Mouse (Mus musculus) lung, postnatal 4 days (tissue): ENCODE measurements at regions not wholly inside any gene's neighbourhood (a gene's known extent, or its start where the extent isn't known, plus 50 kb on each side); places are given as distances from the start of the nearest gene placed in this dataset.

ENCODE experiments used
- DNase-seq, 2 experiments: peaks; one replicate each; pipeline ENCODE4 v3.0.0; 2021

GRCm38 (mm10) chr10:21672171-21672570, 79.2 kb downstream of the 1700020N01Rik start:
- DNase-seq = no peak

DNA sequence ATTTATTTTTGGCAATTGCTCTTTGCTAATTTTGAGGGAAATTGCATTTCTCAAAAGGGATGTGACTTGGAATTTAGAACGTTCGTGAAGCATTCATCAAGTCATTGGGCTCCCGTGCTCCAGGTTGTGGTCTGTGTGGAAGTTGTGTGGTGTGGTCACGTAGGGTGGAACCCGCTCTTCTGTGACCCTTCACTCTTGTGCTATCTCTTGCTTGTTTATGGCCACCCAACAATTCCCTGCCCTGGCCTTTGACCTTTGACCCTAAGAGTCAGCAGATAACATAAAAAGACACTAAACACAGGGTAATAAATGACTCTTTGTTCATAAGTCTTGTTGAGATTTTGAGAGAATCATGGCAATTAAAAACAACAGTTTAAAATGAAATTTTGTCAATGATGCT, 79.7 kb downstream of the 1700020N01Rik start:
- DNase-seq = no peak

DNA sequence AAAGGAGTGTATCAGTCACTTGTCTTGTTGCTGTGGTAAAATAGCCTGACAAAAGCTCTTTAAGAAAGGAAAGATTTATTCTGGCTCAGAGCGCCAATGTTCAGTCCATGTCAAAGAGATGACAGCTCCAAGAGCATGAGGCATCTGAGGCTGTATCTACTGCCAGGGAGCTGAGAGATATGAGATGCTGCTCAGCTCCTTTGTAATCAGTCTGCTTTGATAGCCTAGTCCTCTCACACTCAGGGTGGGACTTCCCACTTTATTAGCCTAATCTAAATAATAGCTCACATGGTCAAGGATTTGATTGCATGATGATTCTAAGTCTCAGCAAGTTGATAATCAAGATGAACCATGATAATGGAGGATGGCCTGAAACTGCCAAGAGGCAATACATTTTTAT, 80.9 kb downstream of the 1700020N01Rik start:
- no peak for DNase-seq

- DNase-seq = no peak
Observed at GRCm38 (mm10) chr10:21675786-21676185, 82.8 kb downstream of the 1700020N01Rik start.

DNA sequence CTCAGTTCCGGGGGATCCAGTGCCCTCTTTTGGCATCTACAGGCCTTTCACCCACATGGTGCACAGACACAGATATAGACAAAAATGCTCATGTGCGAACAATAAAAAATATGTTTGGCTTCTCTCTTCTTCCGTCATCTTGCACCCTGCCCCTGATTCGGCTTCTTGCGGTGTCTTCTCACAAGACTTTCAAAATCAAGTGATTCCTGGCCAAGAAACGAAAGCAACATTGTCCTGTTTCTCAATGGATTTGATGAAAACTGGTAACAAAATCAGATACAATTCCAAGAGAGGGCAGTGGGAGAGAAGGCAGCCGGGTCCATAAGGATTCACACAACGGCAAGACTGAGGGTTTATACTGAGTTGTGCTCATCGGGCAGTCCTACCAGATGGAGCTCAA, 85.0 kb downstream of the 1700020N01Rik start:
- DNase-seq = no peak

GRCm38 (mm10) chr10:21678372-21678771, 85.4 kb downstream of the 1700020N01Rik start:
- no peak for DNase-seq

DNA sequence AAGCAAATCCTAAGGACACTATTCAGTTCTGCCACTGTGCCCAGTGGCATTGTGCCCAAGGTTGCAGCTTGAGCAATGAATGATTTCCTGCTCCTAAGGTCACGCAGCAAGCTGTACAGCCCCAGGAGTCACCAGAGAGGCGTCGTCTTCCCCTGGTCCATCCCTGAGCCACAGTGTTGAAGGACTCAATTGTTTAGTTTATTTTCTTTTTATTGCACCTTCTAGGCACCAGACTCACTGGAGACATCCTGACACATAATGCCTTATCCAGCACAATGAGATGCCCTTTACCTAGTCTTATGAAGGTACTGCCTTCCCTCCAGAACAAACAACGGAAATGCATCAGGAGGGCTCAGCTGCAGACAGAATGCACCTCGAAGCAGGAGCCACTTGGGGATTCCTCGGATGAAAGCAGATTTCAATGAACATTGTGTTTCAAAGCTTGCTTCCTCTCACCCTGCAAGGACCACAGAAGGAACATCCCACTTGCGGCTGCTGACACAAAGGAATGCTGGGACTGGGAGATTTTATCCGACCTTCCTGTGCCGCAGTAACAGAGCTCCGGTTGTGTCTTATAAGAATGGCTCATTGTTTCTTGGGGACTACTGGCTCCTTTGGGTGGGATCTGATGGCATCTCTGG, 86.0 kb downstream of the 1700020N01Rik start:
- peak; percentile 69 to 82 for DNase-seq

- no peak for DNase-seq
Observed at GRCm38 (mm10) chr10:21680789-21681188, 87.8 kb downstream of the 1700020N01Rik start.

- no peak for DNase-seq
Observed at GRCm38 (mm10) chr10:21684286-21685013, 91.5 kb downstream of the 1700020N01Rik start.

DNA sequence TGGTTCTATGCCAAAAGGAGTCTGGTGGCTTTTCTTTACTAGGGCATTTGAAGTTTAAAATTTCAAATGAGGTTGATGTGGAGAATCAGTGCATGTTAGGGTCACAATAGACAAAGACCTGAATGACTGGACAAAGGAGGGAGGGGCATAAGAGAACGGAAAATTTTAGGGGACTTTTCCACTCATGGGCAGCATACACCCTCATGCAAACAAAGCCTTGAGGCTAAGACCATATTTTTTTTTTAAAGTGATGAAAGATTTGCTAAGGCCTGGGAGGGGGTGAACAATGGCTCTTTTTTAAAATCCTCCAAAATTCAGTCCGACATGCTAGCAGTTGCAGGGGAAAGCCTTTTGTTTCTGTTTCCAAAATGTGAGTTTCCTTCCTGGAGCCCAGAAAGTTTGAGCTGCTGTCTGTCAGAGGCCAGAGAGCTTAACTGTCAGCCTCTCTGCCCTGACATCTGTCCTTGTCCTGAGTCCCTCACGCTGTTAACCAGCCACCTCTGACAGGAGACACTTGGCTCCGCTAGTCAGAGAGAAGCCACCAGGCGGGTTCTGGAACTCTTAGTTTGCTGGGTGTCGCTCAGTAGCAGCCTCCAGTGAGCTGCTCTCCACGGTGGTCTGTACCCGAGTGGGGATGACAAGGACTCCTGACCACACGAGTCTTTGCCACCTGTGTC, 92.3 kb downstream of the 1700020N01Rik start:
- DNase-seq = peak; percentile 76 to 77

- peak; percentile 35 to 50 for DNase-seq
Observed at GRCm38 (mm10) chr10:21686060-21686459, 93.1 kb downstream of the 1700020N01Rik start.

GRCm38 (mm10) chr10:21687484-21687883, 94.5 kb downstream of the 1700020N01Rik start:
- no peak for DNase-seq

DNA sequence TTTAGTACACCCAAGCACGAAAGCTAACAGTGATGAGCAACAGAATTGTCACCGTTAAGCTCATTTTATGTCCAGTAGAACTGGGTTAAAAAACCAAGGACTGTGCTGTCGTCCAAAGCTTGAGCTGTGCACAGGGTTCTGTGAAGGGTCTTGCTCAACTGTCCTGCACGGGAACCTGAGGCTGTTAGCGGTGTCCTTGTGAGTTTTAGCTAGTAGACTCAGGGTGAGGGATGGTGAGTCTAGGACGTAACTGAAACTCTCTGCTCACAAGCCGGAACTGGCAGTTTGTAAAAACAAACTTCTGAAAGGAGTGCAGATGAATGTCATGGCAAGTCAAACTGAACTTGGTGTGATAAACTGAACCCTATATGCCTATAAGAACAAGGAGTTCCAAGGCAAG, 95.6 kb downstream of the 1700020N01Rik start:
- DNase-seq = no peak

GRCm38 (mm10) chr10:21689847-21690269, 96.9 kb downstream of the 1700020N01Rik start:
- no peak for DNase-seq

DNA sequence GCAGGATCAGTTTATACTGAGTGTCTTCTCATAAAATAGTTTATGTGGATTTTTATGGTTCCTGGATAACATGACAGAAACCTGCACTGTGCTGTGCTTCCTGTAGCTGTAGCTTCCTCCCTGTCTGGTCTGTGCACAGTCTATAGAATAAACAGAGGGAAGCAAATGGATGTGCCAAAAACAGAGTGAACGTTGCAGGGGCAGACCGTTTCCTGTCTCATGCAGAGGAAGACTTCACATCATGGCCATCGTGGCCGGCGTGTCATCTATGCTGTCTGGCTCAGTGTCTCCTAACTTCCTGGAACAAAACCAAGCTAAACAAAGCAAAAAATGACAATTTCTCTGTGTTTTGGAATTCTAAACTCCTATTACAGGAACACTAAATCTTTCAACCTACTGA, 102.2 kb downstream of the 1700020N01Rik start:
- peak; percentile 36 to 73 for DNase-seq

DNA sequence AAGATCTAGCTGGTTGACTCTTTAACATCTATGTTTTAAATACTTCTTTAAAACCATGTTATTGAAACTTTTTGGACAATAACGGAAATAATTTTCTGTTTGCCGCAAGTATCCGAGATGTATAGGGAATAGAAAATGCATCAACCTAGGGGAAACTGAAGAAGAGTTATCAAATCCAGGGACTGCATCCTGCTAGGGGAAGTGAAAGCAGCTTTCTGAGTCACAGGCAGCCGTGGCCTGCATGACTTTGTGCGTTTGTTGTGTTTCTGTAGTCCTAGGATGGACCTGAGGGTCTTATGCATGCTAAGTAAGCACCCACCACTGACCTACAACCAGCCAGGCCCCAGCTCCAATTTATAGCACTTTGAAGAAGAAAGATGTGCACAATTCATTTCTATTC, 103.7 kb downstream of the 1700020N01Rik start:
- DNase-seq = no peak

GRCm38 (mm10) chr10:21701580-21701979, 108.6 kb downstream of the 1700020N01Rik start:
- DNase-seq = peak; percentile 45 to 71

DNA sequence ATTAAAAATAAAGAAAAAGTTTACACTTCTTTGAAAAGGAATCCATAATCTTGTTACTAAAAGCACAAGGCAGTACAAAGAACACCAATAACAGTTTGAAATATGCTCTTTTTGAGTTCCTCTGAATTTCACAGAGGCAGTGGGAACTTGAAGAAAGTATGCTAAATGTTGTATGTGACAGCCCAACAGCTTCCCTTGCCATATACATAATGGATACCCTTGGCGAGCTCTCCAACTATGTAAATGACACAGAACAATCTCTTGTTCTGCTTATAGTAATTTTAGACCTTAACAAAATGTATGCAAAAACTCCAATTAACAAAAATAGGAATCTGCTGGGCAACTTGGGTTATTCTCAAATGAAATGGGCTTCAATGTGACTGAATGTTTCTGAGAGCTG, 109.2 kb downstream of the 1700020N01Rik start:
- no peak for DNase-seq

GRCm38 (mm10) chr10:21711866-21712265, 118.9 kb downstream of the 1700020N01Rik start:
- DNase-seq = no peak

DNA sequence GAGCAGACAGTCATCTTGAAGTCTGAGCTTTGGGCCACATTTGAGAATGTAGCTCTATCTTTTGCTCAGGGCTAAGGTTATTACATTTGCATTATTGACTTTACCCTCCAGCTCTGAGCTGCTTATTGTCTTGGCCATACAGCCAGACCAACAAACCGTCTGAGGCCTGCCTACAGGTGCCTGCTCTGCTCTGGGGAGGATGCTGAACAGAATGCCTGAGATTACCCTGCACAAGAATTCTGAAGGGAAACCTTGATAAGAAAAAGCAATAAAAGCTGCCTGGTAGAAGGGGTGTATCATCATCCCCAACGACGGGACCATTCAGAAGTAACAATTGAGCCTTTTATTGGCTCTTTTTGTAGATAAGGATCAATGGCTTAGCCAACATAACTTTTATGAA, 119.9 kb downstream of the 1700020N01Rik start:
- DNase-seq = no peak

- DNase-seq = no peak
Observed at GRCm38 (mm10) chr10:21715436-21715835, 122.5 kb downstream of the 1700020N01Rik start.

DNA sequence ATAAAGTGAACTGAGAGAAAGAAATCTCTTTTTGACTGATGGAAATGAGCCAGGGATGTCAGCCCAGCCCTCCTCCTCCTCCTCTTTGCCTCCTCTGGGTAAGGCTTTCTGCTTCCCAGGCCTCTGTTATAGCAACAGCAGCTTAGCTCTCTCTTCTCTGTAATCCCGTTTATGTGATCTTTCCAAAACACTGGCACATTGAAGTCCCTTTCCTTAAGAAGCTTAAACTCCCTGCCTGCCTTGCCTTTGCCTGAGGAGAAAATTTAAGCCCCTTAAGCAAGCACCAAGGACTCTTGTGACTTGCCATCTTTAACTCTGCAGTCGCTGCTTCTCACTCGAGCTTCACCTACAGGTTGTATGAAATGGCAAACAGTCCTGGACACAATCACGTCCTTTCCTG, 125.2 kb downstream of the 1700020N01Rik start:
- DNase-seq = no peak

DNA sequence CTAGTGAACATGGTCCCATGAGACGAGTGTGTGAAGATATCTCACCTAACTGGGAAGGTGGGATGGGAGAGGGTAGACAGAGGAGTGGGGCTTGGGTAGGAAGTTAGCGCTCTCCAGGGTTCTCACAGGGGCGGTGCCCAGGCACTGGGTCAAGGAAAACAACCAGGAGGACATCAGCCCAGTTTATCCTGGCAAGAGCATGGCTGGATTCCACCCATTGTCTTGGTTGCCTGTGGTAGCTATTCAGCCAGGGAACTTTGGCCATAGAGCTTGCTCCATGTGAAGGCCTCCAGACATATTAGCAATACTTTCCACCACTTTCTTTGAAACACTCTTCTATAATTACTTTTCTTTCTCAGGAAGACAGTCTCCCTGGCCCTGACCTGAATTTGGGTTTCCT, 131.4 kb downstream of the 1700020N01Rik start:
- no peak for DNase-seq

GRCm38 (mm10) chr10:21724999-21725398, 132.1 kb downstream of the 1700020N01Rik start:
- no peak for DNase-seq
